Mouse (Mus musculus): ENCODE data around the gene Fam84b. TPM values are rescaled to one million over a fixed set of nuclear protein-coding genes. Genes with fewer than 3 reads are reported as not detected.

Gene Fam84b
- 8.0 and 13.5 TPM in 2 replicates for polyA plus RNA-seq (2012; rRNA removed; ENCODE audit: low replicate concordance)

DNA sequence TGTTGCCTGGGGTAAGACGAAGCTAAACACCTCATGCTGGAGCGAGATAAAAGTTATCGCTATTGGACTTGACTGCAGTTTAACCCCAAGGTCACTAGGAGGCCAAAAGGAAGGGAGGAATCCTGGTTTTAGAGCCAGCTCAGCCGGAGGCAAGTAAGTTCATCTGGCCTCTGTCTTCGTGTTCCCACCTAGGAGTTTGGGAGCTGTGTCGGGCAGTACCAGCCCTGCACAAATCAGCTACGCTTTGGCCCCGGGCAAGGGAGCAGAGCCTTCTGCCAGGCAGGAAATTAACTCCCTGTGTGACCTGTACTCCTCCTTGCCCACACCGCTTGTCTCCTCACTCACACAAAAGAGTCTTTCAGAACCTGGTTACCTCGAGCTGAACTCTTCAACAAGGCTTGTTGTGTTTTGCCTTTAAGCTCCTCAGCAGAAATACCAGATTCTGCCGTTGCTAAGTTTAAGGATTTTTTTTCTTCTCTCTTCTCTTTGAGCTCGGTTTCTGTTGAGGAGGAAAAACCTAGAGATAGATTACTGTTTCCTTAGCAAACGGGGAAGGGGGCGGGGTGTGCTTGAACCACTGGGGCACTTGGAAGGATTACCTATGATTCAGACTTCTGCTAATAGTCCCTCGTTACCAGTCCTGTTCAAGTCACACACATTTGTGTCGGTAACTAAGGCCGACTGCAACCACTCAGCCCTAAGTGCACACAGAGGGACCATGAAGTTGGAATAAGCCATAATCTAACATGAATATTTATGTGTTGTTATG, at the start of gene Fam84b:
Gene Fam84b (minus strand): TSS at position 548 of the 769 bp plus-strand sequence.

Other genes starting within 250 kb of the Fam84b start
- not detected in 2 replicates for gene A1bg, start 69.2 kb upstream of the Fam84b start, polyA plus RNA-seq (2012; rRNA removed; ENCODE audit: low replicate concordance)

Data from duodenum, adult 2 months (tissue).